Mouse (Mus musculus) stomach, postnatal 0 days (tissue): Measurements from ENCODE around the gene Ip6k1.

ENCODE experiments used
- CTCF ChIP-seq: IDR thresholded peaks from 2 replicates; pipeline ENCODE4 v1.5.1; 2016; ENCODE audit warnings: antibody characterized with exemption, low read depth, mild to moderate bottlenecking, moderate library complexity
- EP300 ChIP-seq: optimal IDR thresholded peaks from 2 replicates; pipeline ENCODE3; 2016; ENCODE audit warnings: antibody characterized with exemption

- no peak for TF ChIP-seq CTCF
- TF ChIP-seq EP300, result no peak
These were observed 88.4 kb downstream of the Ip6k1 start for GRCm38 (mm10) chr9:108090611-108091120.
